Mouse (Mus musculus) thymus, postnatal 0 days (tissue): ENCODE results near the gene Jak2. TPM values are rescaled to one million over a fixed set of nuclear protein-coding genes. Genes with fewer than 3 reads are reported as not detected.

Experiments
- DNase-seq: peaks from one replicate; pipeline ENCODE4 v3.0.0-alpha.2; 2015; ENCODE audit warnings: low spot score
- polyA plus RNA-seq: library from polyadenylated mRNA; unstranded; fragments of >200 nt; fragmentation: Nextera tagmentation; extraction: Ambion mirVana; gene quantifications from 2 replicates; pipeline ENCODE4 v1.2.1, GENCODE M21; 2015

Jak2 gene
- polyA plus RNA-seq, 1 experiment from 2014 or later, result 16.7 TPM

DNA sequence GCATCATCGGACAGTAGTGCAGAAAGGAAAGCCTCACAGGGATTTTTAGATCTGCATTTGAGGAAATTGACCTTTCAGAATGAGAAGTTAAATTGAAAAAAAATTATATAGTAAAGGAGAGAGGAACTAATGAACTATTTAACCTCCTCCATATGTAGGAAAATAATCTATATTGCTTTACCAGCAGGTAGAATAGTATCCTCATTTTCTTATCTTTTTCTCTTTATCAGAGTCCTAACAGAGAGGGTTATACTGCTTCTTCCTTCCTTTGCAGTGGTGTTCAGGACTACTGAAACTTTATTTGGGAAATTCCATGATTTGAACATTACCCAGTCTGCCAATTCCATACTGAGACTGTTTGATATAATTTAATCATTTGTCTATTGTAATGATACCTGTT is 45.7 kb downstream of the Jak2 start:
- no peak for DNase-seq

DNA sequence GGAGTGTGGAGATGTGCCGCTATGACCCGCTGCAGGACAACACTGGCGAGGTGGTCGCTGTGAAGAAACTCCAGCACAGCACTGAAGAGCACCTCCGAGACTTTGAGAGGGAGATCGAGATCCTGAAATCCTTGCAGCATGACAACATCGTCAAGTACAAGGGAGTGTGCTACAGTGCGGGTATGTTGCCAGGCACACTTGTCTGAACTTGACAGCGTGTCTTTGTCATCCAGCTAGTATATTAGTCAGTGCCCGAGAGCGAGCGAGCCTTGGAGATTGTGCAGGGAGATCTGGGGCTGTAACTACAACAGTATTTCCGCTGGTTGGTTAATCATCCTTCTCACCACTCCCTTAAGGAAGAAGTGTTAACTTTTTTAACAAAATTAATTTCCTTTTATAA is 49.3 kb downstream of the Jak2 start:
- DNase-seq, result no peak

DNA sequence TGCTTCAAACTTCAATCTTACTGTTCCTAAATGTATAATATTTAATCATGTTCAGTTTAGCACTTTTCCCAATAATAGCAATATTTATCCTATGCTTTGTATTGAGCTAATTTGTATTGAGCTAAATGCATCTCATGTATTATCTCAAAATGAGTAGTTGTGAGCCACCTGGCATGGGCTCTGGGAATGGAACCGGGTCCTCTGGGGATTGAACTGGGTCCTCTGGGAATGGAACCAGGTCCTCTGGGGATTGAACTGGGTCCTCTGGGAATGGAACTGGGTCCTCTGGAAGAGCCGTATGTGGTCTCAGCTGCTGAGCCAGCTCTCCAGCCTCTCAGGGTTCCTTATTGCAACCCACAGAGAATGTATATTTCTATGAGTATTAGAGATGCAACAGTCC is 50.5 kb downstream of the Jak2 start:
- DNase-seq, result no peak

DNA sequence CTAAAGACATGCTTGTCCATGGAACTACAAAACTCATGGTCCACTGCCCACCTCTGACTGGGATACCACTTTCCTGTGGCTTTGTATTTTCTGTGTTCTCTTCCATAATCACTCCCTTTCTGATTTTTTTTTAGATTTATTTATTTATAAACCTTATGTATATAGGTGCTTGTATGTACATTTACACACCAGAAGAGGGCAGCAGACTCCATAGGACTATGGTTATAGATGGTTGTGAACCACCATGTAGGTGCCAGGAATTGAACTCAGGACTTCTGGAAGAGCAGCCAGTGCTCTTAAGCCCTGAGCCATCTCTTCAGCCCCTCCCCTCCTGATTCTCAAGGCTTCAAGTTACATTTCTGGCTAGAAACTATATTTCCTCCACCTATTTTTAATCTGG is 57.2 kb downstream of the Jak2 start:
- DNase-seq, result no peak

DNA sequence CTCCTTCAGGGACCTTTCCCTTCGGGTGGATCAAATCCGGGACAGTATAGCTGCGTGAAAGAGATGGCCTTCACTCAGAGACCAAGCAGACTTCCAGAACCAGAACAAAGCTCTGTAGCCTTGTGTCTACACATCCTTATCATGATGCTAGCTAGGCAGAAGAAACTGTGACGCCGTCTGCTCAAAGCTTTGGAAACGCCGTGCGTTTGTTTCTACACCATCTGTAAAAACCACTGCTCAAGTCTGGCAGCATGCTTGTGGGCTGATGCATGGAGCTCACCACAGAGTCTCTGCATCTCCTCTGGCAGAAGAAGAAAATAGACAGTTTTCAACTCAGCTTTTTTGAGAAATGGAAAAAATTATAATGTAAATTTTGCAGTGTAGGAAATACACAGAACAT is 60.2 kb downstream of the Jak2 start:
- no peak for DNase-seq

DNA sequence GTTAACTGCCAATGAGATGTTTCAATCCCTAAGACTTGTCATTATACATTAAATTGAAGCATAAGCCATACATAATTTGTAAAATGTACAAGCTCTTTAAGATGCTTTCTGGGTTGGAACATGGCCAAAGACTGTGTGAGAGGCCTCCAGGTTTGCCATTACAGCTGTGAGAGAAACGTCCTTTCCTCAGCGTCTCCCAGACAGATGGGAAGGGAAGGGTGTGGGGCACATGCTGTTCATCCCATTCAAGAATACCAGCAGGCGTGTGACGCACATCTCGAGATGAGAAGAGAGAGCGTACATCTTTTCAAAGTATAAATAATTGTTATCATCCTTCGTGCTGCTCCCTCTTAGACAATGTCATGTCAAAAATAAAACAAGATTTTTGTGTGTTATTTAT is 61.0 kb downstream of the Jak2 start:
- DNase-seq, result no peak

DNA sequence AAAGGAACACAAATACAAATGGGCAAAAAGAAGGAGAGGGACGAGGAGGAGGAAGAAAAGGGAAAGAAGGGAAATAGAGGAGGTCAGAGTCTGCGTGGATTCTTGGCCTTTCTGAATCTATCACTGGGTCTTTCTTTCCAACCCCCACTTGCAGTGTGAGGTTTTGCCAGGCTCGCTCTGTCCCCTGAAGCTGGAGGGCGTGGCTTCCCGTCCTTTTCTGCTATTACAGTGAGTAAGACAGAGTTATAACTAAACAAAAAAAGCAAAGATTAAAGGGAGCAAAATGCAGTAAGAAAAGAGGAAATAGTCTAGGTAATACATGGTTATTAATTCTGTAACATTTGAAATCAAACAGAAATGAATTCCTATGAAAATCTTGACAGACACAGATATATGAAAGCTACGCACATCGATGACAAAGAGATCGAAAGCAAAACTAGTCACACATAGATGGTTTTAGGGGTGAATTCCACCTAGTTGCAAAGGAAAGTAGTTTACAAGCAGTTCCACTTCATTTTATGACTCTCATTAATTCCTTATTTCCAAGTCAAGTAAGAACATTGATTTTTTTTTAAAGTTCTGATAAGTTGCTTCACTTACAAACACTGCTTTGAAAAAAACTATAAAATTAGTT is 71.9 kb downstream of the Jak2 start:
- no peak for DNase-seq

DNA sequence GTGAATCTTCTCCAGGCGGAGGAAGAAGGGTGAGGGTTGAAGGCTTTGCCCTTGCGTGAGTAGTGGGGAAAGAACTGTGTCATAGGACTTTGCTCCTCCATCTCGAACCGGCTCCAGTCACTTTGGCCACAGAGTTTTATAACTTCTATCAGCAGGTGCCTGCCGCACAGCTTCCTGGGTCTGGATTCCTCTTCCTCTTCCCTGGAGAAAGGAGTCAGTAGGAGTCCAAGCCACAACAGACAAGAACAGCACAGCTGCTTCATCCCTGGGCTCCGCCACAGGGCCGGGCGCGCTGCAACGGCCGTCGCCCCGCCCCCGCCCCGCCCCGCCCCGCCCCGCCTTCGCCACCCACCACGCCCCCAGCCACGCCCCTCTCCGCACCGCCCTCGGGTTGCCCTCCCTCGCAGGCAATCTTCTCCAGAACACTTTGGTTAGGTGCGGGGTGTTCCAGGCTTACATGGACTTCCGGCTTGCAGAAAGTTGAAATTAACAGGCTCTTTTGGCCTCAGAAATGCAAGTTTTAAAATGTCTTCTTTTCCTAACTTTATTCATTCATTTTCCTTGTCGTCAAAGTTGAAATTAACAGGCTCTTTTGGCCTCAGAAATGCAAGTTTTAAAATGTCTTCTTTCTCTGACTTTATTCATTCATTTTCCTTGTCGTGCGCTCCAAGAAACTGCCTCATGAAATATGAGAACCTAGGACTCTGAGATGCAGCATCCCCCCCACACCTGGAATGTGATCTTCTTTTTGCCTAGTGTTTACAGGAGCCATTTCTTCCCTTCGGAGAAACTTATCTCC is 73.6 kb downstream of the Jak2 start, which contains the start of gene Insl6:
Gene Insl6, minus strand, starts transcription at position 304 of the 799 bp plus-strand sequence.
- DNase-seq, result peak; percentile 69

DNA sequence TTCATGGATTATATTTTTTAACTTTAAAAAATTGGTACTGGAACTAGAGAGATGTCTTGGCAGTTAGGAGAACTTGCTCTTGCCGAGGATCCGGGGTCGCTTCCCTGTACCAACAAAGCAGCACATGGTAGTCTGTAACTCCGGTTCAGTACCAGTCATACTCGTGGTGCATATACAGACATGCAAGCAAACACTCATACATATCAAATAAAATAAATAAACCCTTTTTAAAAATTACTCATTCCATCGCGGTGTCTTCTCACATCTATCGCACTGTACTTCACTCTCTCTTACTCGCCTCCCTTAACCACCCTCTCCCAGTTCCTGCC is 74.2 kb downstream of the Jak2 start:
- no peak for DNase-seq

DNA sequence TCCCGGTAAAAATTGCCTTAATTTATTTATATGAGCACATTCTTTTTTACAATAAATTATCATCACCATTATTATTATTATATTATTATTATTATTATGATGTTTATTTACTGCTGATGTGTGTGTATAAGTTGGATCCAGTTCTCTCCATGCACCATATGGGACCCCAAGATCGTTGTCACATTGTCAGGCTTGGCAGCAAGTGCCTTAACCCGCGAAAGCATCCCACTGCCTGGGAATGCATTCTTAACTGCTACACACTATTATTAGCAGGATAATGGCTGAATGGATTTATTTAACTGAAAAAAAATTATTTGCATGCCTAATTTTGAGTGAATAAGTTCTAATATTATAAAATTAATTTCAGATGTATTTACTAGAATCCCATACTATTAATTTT is 74.8 kb downstream of the Jak2 start:
- no peak for DNase-seq

DNA sequence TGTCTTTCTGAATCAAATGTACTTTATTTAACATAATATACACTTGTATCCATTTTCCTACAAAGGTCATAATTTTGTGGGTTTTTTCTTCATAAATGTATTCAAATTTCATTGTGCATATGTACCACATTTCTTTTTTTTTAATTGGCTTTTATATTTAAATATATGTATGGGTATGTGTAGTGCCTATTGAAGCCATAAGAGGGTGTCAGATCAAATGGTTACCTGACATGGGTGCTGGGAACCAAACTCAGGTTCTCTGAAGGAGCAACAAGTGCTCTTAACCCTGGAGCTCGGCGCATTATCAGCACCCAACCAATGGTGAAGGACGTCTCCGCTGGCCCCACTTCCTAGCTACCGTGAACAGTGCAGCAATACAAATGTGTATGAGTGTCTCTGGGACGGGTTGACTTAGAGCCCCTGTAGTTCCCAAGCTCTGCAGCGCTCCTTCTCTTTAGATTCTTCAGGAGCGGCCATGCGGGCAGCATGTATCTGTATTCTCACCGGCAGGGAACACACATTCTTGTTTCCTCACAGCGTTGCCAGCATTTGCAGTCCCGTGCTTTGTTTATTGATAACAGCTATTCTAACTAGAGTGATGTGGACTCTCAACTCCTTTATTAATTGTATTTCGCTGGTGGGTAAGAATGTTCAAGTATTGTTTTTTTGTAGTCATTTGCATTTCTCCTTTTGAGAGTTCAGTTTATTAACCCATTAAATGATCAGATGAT is 75.4 kb downstream of the Jak2 start:
- no peak for DNase-seq

DNA sequence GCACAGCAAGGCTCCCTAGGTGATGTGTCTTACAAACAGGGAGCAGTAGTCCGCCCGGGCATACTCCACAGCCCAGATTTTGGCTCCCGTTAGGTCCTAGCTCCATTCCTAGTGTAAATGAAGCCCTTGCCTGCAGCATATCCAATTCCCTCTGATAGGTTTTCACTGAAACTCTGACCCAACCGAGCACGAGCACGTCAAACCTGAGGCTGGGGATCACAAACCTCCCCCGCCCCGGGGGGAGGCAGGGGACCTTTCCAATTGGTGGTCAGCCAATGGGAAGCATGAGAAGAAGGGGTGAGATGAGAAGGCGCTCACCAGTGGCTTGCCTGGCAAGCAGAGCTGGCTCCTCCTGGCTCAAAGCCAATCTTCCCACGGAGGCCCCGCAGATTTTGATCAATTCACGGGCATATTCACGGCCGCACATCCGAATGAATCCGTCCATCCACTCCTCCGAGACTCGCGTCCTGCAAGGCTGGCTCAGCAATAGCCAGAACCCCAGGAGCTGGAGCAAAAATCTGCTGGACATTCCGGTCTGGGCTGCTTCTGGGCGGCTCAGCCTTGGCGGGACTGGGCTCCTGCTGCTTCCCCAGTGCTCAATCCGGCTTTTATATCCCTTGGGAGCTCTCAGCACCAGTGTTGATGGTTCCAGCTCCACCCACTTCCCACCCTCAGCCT is 82.6 kb downstream of the Jak2 start, which contains the start of gene Rln1:
Gene Rln1, minus strand, starts transcription at position 603 of the 678 bp plus-strand sequence.
- DNase-seq, result no peak

DNA sequence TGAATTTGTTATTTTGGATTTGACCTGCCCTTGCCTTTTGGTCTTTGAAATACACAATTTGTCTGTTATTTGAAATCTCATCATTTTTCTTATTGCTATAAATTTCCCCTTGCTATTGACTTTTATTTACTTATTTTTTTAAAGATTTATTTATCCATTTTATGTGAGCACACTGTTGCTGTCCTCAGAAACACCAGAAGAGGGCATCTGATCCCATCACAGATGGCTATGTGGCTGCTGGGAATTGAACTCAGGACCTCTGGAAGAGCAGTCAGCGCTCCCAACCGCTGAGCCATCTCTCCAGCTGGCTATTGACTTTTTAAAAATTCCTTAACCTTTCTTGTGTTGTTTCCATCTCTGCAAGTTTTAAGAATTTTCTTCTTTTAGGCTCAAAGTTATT is 85.0 kb downstream of the Jak2 start:
- no peak for DNase-seq

DNA sequence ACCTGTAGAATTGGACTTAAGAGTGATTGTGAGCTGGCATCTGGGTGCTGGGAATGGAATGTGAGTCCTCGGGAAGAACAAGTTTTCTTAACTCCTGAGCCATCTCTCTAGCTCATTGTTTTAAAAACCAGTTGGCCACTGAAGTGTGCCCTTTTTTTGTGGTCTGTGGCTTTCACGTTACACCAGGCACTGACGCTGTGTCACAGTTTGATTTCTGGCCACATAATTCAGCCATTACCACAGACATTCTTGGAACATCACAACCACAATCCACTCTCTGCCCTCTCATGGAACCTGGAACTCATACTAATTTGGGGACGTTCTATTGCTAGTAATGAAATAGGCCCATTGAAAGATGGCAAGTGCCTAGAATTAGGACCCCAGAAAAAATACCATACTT is 89.4 kb downstream of the Jak2 start:
- no peak for DNase-seq

DNA sequence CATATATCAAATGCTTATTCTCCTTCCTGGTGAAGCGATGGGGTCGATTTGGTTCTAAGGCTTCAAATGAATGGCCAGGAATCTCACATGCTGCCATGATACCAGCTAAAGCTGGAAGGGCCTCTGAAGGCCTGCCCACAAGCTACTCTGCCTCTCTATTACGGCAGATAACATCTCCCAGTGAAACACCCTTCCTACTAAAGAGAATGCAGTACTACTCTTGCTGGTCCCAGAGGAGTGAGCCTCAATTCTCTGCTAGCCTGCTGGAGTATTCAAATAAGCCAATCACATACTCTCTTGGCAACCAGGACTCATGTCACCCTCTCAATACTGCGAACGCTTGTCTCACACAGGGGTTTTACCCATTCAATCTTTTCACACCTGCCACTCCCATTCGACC is 90.7 kb downstream of the Jak2 start:
- DNase-seq, result no peak

DNA sequence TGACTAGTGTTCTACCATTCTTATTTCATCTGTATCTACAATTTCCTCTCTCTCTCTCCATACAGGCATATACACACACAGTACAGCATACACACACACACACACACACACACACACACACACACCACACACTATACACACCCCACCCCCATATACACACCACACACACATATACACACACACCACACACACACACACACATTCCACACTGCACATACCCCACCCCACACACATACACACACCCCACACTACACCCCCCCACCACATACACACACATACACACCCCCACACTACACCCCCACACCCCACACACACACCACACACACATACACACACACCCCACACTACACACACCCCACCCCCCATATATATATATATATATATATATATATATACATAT is 93.2 kb downstream of the Jak2 start:
- DNase-seq, result no peak

DNA sequence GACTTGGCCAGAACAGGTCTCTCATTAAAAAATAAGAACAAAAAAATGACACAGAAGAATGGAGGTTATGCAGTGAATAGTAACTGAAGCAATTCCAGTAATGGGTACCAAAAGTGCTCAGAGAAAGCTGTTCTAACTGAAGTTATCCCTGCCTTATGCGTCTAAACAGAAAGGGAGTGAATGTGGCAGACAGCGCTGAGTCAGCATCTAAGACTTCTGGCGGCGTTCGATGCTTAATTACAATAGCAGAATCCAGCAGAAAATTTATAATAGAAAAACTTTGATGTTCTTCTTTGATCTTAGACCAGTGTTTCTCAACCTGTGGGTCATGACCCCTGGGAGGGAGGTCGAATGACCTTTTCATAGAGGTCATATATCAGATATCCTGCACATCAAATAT is 94.0 kb downstream of the Jak2 start:
- no peak for DNase-seq

DNA sequence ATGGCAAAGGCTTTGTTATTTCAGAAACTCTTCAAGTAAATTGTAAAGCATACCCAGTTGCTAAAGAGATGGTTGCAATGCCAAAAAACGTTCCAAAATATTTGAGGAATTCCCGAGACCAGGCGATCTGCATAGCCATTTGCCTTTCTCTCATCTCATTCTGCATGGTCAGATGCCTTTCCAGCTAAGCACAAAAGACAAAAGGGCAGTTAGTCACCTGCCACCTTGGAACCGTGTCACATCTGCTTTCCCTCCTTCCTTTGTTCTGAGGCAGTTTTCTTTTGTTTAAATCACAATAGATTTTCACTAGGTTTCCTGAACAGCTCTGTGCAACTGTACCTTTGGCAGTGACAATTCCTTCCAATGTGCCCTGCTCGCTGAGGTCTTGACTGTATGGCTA is 99.4 kb downstream of the Jak2 start:
- DNase-seq, result no peak

DNA sequence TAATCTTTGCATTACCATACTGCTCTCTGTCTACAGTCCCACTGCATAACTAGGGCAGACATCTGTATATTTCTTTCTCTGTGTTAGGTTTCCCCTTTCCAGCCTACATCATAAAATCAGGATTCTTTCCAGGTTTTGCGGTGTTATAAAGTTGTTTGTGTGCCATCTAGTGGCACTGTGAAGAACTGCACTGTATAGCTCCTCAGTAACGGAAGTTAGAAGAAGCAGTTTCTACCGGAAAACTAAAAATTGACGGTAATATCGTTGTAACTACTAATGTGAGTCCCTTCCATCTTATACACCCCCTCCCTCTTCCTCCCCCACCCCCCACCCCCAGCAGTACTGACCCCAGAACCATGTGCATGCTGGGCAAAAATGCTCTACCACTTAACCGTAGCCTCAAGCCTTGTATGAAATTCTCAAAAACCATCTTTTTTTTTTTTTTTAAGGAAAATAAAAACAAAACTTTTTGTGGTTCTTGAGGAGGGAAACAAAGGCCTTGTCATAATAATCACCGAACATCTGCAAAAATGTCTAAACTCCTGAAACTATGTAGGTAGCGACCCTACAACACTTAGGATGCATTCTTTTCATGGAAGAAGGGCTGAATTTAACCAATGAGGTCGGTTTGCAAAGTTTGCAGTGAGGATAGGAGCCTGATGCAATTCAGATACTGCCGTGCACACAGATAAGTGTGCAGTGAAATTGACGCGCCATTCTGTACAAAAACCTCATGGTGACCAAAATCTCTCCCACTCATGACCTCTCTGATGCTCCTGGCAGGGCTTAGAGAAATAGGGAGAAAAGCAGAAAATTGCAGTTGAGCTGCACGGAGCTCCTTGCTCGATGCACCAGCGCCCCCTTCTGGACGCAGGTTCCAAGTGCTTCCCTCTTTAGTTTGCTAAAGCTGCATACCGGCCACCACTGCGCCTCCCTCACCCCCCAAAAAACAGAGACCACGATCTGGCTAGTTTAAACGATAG is 103.6 kb downstream of the Jak2 start:
- DNase-seq, result peak; percentile 90

DNA sequence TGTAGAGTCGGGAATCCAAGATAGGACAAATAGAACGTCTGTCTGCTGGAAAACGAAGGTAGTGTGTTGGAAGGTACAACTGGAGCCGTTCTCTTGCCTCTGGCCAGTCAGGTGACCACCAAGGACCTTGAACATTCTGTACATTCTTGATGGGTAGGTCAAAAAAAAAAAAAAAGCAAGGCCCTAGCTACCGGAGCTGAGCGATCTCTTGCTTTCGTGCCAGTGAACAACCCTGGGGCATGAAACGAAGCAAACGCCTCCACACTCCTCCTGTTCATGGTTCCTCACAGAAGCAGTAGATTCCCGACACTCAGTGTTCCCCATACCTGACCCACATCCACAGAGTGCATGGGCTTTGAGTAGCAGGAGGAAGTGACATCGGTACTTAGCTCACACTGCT is 104.7 kb downstream of the Jak2 start:
- no peak for DNase-seq

DNA sequence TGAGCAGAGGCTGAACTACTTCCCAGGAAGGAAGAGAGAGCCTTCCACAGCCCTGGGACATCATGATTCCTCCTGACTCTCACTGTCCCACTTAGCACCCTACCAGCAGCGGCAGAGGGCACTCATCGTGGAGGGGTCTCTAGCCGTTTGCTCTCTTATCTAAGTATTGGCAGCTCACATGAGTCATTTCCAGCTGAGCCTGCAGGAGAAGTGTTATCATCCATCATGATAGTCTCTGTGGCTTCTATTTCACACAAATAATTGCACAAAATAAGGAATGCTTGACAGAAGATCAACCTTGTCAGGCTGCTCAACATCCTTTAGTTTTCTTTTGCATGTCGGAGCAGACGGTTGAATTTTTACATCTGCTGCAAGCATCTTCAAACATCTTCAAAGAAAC is 108.6 kb downstream of the Jak2 start:
- DNase-seq, result no peak
